Mouse (Mus musculus): ENCODE measurements around the gene Ccdc13.

The Ccdc13 gene

DNA sequence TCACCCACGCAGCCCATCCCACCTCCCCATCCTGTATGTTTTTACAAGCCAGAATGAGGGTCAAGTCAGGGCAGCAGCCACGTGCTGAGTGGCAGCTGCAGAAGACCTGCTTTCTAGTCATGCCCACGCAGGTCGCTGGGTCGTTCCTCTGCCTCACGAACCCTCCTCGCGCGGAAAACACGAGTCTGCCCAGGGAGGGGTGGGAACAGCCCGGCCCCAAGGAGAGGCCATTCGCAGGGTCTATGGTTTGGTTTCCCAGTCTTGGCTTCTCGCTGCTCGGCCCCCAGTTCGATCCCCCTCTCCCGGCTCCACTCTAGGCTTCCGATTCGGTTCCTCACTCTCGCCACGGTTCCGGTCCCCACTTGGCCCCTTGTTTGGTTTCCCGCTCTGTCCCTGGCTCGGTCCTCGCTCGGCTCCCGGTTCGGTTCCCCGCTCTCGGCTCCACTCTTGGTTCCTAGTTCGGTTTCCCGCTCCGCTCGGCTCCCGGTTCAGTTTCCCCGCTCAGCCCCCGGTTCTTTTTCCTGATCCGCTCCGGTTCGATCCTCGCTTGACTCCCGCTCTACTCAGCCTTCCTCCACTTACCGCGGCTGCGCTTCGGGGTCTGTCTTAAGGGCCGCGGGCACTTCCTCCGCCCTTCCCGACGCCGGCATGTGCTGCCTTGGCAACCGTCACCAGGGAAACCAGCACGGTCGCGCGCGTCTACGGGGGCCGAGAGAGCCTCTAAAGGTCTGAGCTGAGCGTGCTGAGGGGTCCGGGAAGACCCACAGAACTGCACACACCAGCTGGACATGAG is at the start of gene Ccdc13:
Gene Ccdc13 (minus strand): TSS at position 633 of the 793 bp plus-strand sequence.
- peak; percentile 82 to 87 for DNase-seq

DNA sequence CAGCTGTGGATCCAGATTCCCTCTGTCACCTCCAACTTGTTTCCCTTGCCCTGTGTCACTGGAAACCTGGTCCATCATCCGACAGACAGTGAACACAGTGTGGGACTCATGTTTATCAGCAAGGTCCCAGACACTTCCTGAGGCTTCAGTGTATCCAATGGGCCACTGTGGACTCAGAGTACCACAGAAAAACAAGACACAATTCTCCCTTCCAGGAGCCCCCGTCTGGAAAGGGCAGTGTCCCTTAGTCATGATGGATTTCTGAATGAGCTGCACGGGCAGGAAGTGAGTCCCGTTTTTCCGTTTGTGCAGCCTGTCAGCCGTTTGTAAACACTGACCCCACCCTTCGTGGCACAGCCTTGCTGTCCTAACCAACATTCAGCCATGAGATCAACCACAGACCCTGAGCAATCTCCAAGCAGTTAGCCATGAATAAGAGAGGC is 42.8 kb upstream of the Ccdc13 start:
- no peak for DNase-seq

DNA sequence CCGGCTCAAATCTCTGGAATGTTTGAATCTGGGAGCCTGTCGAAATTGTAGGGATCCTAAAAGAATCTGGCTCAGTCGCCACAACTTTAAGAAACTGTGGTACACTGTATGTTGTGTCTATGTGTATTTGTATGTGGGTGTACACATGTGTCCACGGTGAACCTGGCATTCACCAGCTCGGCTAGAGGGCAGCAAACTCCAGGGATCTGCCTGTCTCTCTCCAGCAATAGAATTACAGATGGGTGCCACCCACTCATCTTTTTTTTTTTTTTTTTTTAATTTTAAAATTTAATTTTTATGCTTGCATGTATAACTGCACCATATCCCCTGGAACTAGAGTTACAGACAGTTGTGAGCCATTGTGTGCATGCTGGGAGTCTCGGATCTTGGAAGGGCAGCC is 42.0 kb upstream of the Ccdc13 start:
- no peak for DNase-seq

DNA sequence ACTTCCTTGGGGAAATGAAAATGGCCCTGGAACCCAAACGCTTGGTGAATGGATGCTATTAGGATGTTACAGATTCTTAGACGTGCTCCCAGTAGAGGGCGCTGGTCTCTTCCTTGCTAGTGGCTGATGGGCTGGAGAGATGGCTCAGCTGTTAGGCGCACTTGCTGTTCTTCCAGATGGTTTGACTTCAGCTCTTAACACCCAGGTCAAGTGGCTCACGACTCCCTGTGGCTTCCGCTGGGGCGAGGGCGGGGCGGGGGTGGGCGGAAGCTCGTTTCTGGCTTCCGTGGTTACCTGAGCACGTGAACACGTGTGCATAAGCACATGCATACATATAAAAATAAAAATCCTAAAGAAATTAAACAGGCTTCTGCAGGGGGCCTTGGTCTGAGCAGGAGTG is 41.6 kb upstream of the Ccdc13 start:
- DNase-seq = peak; percentile 72 to 86

DNA sequence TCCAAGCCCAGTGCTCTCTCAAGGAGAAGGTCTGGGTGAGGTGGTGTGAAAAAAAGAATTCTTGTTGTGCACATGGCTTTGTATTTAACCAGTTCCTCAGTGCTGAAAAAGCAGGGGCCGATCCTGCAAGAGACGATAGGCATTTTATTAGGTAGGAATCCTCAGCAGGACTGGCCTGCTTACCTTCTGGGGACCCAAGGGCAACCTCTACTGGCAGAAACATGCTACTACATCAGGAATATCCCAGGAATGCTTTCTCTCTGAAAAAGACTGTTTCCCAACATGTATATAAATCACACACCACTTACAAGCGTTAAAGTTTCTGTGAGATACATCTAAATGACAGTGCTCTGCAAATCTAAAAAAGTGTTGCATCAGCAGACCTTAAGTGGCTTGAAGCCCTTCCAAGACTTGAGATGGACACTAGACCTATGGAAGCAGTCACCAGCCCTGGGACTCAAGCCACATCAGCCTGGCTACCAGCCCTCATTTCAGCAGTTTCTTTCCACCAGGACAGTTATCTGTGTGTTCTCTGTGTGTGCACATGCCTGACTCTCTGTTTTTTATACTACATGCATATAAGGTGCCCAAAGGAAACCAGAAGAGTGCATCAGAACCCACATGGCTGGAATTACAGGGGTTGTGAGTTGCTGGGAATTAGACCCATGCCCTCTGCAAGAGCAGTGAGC is 37.9 kb upstream of the Ccdc13 start:
- peak; percentile 81 to 82 for DNase-seq

DNA sequence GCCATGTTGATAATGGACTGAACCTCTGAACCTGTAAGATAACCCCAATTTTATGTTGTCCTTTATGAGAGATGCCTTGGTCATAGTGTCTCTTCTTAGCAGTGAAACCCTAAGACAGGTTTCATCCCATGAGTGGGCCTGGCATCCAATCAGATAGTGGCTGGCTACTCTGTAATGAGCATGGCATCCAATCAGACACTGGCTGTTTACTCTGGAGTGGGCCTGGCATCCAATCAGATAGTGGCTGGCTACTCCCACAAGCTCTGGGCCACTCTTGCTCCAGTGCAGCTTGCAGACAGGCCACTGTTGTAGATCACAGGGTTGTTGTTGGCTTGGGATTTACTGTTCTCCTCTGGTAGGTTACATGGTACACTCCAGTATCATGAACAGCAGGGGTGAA is 34.3 kb upstream of the Ccdc13 start:
- no peak for DNase-seq

DNA sequence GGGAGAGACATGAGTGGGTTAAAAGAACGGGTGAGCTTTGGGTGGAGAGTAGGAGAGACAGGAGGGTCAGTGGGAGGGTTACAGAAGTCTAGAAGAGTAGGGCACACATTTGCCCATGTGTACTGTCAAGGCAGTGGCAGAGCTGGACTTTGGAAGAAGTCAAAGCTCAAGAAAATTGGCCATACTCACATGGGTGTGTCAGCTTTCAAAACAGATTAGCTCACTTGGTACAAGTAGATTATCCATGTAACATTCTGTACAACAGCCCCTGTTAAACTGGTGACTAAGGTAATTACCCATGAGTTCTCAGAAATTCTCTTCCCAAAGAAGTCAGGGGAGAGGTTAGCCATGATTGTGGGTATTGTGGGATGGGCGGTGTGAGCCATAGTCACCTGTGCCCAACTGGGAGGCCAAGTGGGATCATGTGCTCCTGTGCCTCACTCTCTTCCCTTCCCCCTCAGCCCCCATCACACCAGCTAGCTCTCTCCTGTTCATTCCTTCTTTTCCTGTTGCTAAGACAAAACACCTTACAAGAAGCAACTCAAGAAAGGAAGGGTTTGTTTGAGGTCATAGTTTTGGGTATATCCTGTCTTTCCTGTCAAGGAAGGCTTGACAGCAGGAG is 32.9 kb upstream of the Ccdc13 start:
- DNase-seq = no peak

DNA sequence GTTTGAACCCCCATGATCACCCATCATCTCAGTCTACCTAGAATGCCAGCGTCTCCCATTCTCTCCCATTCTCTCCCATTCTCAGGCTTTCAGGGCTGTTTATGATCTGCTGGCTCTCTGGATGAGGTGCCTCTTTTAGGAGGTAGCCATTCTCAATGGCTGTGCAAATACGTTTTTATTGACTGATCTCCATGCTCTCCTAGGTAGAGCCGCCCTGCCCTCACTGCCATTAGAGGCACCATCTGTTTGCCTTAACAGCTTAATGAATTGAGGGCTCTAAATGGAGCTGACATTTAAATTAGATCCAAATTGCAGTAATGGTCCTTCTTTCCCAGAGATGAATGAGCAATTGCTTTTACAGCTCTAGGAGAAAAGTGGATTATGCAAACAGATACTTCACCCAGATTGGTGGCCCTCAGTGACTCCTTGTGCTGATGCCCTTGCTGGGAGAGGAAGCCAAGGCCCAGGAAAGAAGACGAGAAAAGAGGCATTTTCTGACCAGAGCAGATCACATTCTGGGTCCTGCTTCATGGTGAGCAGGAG is 30.8 kb upstream of the Ccdc13 start:
- DNase-seq = no peak

DNA sequence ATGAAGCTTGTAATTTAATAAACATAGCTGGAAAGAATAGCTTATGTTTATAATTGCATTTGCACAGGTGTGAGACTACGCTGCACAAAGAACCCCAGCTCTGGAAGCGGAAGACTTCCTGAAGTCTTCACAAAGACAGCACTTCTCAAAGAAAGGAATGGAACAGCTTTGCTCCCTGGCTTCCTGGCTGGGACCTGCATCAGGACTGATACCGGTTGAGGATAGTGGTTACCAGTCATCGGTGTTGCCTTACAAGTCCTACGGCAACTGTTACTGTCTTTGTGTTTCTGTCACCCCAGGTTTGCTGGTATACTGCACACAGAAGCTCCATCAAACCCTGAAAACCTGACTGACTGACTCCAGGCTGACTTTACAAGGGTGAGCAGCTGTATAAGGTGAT is 30.2 kb upstream of the Ccdc13 start:
- no peak for DNase-seq

DNA sequence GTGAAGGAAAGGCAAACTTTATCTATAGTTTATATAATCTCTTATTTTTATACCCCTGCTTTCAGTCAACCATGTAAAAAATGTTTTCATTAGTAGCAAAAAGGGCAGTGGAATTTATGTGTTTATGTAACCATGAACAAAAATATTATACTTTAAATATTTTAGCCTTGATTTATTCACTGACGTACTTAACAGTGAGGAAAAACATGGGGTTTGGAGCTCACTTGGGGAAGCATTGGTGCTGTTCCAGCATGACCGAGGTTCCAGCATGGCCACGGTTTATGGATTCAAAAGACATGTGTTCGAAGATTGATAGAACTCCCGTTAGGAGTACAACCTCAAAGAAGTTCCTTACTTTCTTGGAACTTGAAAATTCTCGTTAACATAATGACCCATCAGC is 29.0 kb upstream of the Ccdc13 start:
- DNase-seq = no peak

DNA sequence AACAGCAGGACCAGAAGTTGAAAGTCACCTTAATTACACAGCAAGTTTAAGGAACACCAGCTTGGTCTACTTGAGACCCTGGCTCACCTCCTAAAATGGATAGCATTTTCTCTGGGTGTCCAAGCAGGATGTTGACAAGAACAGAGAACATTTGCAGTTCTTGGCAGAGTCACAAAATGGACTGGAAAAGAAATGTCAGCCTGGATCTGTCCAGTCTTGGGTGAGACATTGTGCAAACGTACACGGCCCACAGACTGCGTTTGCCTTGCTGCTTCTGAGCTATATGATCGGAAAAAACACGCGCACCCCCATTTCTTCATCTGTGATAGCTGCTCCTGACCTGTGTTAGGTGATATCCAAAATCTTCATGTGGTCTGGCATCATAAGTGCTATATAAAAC is 28.4 kb upstream of the Ccdc13 start:
- no peak for DNase-seq

DNA sequence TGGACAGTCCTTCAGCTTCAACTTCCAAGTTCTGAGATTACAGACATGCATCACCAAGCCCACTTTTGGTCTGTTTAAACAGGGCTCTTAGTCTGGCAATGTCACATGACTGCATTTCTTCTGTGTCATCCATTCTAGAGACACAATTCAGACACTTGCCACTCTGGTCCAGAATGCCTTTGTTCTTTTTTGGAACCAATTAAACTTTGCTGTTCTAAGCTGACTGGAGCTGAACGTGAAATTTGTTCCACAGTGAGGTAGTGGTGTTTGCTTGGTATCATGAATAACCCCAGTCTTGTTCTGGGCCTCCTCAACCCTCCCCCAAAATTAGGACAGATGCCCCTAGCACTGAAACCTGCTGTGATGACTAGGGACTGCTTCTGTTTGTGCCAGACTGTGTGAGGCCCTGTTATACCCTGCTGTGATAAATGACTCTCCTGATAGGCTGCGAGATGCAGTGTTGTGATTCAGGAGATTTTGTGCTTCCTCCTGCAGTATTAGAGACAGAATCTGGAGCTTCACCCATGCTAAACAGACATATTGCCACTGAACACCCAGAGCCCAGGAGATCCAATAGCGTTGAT is 26.3 kb upstream of the Ccdc13 start:
- no peak for DNase-seq

DNA sequence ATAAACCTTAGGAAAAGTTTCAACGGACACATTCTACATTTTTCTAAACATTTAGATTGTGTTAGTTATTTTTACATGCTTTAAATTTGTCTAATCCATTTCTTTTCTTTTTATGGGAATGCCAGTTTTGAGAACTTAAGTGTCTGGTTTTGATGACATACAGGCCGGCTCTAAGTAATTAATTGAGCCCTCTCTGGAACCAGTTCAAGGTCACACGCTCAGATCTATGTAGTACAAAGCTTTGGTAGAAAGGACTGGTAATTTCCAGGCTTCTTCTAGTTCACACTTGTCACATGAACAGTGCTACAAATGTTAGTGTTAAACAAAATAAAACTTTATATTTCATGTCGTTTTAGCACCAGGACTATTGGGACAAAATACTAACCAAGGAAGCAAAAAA is 25.6 kb upstream of the Ccdc13 start:
- no peak for DNase-seq

DNA sequence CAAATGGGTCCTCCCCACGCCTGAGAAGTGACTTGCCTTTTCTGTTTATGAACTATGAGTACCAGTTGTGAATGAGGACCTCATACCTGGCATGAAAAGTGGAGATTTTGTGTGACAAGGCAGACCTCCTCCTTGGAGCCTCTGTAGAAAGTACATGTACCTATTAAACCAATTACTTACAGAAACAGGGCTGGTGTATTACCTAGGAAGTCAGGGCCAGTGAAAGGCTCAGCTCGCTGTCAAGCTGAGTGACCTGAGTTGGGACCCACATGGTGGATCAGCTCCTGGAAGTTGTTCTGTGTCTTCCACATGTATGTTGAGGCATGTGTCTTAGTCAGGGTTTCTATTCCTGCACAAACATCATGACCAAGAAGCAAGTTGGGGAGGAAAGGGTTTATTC is 21.7 kb upstream of the Ccdc13 start:
- no peak for DNase-seq

DNA sequence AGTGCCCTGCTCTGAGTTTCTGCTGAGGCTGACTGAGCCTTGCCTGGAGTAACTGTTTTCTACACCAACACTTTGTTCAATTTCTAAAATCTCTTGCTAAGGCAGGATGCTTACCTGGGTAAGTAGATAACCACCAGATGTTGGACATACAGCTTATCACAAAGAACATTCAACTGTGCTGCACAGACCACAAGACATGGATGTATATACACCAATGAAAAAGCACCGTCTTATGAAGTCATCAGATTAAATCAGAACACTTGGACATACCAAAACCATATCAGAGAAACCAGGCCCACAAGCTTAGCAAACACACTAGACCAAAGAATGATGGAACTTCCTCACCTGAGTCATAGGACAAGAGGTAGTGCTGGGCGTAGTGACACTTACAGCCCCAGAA is 20.1 kb upstream of the Ccdc13 start:
- no peak for DNase-seq

DNA sequence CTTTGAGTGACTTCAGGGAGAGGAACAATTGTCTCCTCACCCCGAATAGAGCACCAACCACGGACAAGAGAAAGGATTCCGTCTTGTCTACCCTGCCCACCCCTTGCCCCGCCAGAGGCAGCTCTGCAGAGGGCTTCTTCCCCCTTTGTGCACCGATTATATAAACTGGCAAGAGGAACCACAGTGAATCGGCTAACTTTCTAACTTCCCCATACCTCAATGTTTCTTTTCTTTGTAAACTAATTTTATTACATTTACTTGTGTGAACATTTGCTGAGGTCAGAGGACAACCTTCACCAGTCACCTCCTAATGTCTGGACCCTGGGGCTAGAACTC is 18.9 kb upstream of the Ccdc13 start, which contains the start of gene Higd1a:
Gene Higd1a (minus strand): TSS at position 210 of the 336 bp plus-strand sequence.
- no peak for DNase-seq

DNA sequence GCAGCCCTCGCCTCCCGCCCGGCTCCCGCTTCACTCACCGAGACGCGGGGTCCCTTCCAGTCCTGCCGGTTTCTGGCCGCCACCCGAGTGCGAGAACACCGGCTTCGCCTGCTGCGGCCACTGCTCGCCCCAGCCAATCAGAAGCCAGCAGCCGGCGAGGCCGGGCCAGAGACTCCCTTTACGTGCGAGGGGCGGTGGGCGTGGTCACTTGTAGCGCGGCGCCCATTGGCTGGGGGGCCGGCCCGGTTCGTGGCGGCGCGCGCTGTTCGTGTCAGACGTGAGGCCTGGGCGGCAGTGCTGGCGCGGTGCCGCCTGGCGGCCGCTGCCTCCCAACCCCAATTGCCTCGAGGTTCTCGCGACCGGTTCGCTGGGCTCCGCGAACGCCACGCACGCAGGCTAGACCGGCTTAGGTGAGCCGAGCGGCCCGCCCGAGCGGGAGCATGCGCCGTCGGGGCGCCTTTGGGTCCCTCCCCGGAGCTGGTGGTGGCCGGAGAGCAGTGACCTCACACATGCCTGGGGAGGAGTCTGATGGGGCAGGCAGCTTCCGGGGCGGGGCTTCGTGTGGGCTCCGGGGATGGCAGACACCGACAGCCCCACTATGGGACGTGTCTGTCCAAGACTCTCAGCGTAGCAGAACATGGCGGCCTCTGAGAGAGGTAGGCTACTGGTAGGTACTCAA is 18.4 kb upstream of the Ccdc13 start:
- DNase-seq = peak; percentile 98 to 99

DNA sequence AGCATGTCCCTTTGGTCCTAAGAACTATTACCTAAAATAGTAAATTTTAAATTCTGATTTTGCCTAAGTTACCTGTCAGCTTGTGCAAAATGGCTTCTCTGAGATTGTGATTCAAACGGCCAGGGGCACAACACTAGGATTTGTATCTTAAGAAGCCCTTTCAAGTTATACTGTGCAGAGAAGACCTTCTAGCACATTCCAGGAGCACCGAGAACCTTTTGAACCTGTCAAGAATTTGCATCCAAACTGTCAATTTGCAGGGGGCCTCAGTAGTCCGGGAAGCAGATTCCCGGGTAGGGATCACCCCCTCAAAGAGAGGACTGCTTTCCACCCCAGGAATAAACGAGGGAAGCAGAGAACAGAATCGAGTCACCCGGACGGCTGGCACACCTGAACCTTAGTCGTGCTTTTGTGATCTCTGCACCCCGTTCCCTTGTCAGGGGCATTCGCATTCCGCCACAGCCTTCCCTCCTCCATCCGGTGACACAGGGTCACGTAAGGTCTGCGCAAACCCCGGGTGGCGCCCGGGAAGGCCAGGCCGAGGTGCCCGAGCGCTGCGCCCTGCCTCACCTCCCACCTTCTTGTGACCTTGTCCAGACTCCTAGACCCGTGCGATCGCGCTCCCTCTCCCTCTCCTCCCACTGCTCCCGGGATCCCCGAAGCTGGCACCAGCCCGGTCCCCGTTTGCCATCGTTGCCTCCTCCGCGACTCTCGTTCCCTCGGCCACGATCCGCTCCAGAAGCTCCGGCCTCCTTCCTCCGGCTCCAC is 17.6 kb upstream of the Ccdc13 start:
- DNase-seq = no peak

DNA sequence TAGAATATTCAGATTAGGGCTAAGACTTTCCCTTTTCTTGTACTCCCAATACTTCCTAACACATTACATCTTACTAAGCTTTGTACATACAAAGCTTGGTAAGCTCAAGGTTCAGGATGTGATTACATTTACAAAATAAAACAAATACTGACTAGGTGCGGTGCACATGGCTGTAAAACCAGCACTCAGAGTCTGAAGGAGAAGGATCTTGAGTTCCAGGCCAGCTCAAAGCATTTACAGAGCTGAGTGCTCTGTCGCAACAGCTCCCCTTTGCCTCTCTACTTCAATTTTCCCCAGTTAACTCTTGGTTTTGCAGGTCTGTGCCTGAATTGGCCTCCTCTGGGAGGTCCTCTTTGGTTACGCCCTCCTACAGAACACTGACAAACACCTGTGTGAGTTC is 15.0 kb upstream of the Ccdc13 start:
- no peak for DNase-seq

DNA sequence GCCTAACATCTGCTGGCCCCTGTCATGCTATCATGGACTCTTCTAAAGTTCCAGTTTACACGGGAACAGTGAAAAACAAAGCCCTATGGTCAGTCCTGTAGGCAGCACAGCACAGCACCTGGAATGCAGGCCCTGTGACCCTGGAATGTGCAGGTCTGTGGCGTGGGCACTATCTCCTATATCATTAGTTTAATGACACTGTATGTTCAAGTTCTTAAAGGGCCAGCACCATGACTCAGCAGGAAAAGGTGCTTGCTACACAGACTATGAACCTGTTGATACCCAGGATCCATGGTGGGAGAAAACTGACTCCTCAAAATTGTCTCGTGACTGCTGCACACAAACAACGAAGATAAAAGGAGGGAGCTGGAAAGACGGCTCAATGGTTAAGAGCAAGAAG is 8.6 kb upstream of the Ccdc13 start:
- DNase-seq = no peak

DNA sequence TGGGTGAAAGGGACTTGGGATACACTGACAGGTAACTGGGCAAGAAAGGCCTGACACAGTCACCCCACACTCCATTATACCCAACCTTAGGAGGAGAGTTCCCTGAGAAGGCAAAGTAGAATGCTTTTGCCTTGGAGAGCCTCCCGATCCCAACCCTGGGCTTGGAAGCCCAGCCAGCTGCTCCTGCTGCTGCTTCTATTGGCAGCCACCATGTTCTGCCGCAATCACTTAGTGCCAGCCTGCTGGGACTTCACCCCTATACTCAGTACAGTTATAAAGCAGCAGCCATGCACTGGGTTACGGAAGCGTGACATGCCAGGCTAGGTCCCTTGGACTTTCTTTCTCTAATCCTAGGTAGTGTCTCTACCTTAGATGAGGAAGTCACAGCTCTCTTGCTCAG is 7.9 kb upstream of the Ccdc13 start:
- DNase-seq = no peak

DNA sequence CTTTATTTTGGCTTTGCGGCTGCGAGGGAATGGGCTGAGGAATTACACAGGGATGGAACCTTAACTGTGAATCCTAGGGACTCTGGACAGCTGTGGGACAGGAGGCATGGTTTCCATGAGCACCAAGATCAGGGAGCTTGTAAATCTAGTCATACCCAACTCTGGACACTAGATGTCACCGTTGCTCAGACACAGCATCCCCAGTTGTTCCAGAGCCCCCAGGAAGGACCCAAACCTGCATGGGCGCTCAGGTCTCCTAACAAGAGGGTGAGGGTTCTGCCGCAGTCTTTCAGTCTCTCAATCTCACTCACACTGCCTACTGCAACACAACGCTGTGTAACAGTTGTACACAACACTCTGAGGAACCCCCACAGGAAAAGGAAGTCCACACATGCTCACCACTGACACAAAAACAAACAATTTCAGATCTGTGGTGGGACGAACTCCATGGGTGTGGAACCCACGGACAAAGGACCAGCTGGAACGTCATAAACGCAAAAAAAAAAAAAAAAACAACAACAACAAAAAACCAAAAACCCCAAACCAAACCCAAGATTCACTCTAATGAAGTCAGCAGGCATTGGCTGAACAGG is 7.4 kb upstream of the Ccdc13 start:
- peak; percentile 51 to 53 for DNase-seq

Measured in cerebellum, postnatal 14 days (tissue).